Mouse (Mus musculus) hindbrain, embryonic 14.5 days (tissue): ENCODE data around the gene Pmm2. TPM values are rescaled to one million over a fixed set of nuclear protein-coding genes. Genes with fewer than 3 reads are reported as not detected.

Source experiments
- ATAC-seq: fragments of 200-750 bp; cut with Nextera tagmentation; 2 replicates; pipeline ENCODE4 v1.8.0; 2017; ENCODE audit warnings: moderate number of reproducible peaks, mild to moderate bottlenecking, moderate TSS enrichment, moderate library complexity; ENCODE audit not compliant: low FRiP score
- DNase-seq: peaks from one replicate; pipeline ENCODE4 v3.0.0-alpha.2; 2015; ENCODE audit warnings: low spot score
- H3K27ac ChIP-seq: fragments of 300-500 bp; sonication (generic); 2 replicates; pipeline ENCODE4 v1.5.1; 2014; ENCODE audit warnings: mild to moderate bottlenecking, moderate library complexity
- H3K27me3 ChIP-seq: fragments of 300-500 bp; sonication (generic); 2 replicates; pipeline ENCODE4 v1.6.1; 2014; ENCODE audit warnings: mild to moderate bottlenecking, low read length, mixed read lengths; ENCODE audit not compliant: control insufficient read depth, insufficient read depth
- H3K36me3 ChIP-seq: fragments of 300-500 bp; sonication (generic); replicated peaks from 2 replicates; pipeline ENCODE4 v1.6.1; 2014; ENCODE audit not compliant: control insufficient read depth, insufficient read depth
- H3K4me1 ChIP-seq: fragments of 300-500 bp; sonication (generic); replicated peaks from 2 replicates; pipeline ENCODE4 v1.6.1; 2014; ENCODE audit warnings: antibody characterized with exemption, low read length, mixed read lengths; ENCODE audit not compliant: control insufficient read depth, insufficient read depth
- H3K4me2 ChIP-seq: fragments of 300-500 bp; sonication (generic); replicated peaks from 2 replicates; pipeline ENCODE4 v1.6.1; 2014; ENCODE audit warnings: mild to moderate bottlenecking, moderate library complexity
- H3K4me3 ChIP-seq: fragments of 300-500 bp; sonication (generic); replicated peaks from 2 replicates; pipeline ENCODE4 v1.5.1; 2014; ENCODE audit warnings: mild to moderate bottlenecking, low read length
- H3K9ac ChIP-seq: fragments of 300-500 bp; sonication (generic); 2 replicates; pipeline ENCODE4 v1.6.1; 2014
- H3K9me3 ChIP-seq: fragments of 300-500 bp; sonication (generic); 2 replicates; pipeline ENCODE4 v1.6.1; 2016; ENCODE audit warnings: low read length; ENCODE audit not compliant: control insufficient read depth
- WGBS: fragments of 180-500 bp; shearing (Covaris S2); extraction: QIAGEN DNeasy Blood & Tissue Kit; methylation state at CpG from one replicate; pipeline ENCODE4 v1.1.7; 2014; 5-methylcytosine and 5-hydroxymethylcytosine counted together
- polyA plus RNA-seq: library from polyadenylated mRNA; unstranded; fragments of >200 nt; fragmentation: Nextera tagmentation; extraction: Ambion mirVana; gene quantifications from 2 replicates; pipeline ENCODE4 v1.2.1, GENCODE M21; 2014

Pmm2 gene
- polyA plus RNA-seq, 1 experiment from 2014 or later: 37.0 TPM

DNA sequence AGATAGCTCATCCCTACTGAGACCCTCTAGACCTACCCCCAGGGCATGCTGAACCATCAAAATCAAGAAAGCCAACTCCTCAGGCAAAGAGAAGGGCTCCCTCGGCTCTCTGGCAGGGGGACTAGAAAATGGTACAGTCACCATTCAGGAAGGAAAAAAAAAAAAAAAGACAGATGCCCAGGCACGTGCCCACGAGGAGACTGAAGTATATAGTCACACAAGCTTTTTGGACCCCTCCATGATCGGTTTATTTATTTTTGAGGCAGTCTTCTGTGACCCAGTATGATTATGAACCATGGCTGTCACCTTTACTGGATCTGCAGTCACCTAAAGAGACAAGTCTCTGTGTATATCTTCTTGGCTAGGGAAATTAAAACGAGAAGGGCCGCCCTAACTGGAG, 35.9 kb downstream of the Pmm2 start:
- H3K27ac ChIP-seq: no peak overlapping the region
- ATAC-seq (no peak), DNase-seq (no peak)
- no peaks in the 10 kb centered on the region for H3K27me3 ChIP-seq
- 70% methylated on average over 6 of the region's 6 CpGs for WGBS
- H3K9me3 ChIP-seq: no peaks in the 10 kb centered on the region
- no peak overlapping the region for H3K4me2 ChIP-seq
- no peak overlapping the region for H3K9ac ChIP-seq
- peaks cover 24% of the 10 kb centered on the region for H3K4me1 ChIP-seq
- no peaks in the 10 kb centered on the region for H3K36me3 ChIP-seq
- no peak overlapping the region for H3K4me3 ChIP-seq

DNA sequence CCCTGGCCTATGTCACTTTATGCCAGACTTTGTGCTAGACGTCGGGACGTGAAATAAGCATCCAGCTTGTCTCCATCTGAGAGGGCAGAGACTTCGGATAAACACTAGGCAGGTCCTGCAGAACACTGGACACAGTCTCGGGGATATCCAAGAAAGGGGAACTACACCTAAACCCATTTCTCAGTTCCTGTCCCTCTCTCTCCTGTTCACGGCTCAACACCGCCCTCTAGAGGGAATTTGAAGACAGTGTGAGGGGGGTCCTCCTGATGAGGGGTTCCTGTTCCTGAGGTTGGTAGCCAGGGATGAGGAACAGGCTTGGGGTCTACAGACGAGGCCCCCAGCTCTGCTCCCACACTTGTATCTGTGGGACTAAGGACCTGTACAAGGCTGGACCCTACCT, 36.7 kb downstream of the Pmm2 start:
- H3K9ac ChIP-seq: no peak overlapping the region
- peaks cover 16% of the 10 kb centered on the region for H3K4me1 ChIP-seq
- ATAC-seq (no peak), DNase-seq (peak; percentile 75)
- no peaks in the 10 kb centered on the region for H3K9me3 ChIP-seq
- no peak overlapping the region for H3K27ac ChIP-seq
- H3K27me3 ChIP-seq: no peaks in the 10 kb centered on the region
- 5% methylated on average over 8 of the region's 8 CpGs for WGBS
- H3K4me3 ChIP-seq: no peak overlapping the region
- no peaks in the 10 kb centered on the region for H3K36me3 ChIP-seq
- no peak overlapping the region for H3K4me2 ChIP-seq

DNA sequence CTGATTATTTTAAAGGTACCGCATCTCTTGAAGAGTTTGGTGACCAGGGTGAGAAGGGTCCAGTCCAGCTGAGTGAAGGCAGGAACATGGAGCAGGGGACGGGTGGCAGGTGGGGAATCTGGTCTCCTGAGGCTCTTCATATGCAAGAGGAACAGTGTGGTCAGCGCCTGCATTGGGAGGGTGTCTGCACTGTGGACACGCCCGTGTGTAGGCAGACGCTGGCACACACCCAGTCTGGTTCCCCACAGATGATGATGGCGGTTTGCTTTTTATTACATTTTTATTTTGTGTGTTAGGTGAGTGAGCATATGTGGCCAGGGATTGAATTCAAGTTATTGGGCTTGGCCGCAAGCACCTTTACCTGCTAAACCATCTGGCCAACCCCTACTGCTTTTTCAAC, 38.1 kb downstream of the Pmm2 start:
- 87% methylated on average over 8 of the region's 8 CpGs for WGBS
- DNase-seq: no peak

DNA sequence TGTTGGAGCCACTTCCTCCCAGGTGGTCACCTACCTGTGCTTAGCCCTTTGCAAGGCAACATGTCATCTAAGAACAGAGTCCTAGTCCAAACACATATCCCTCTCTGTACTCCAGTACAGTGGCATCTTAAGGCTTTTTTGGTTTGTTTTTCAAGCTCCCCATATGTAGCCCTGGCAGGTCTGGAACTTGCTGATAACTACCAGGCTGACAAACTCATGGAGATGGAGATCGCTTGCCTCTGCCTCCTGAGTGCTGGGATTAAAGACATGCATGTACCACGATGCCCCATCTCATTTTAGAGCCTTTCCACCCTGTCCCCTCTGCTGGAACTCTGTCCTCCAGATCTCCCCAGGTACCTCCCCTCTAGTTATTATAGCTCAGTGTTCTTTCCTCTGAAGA, 38.8 kb downstream of the Pmm2 start:
- H3K4me2 ChIP-seq: no peak overlapping the region
- H3K9ac ChIP-seq: no peak overlapping the region
- H3K27me3 ChIP-seq: no peaks in the 10 kb centered on the region
- DNase-seq: no peak
- no peaks in the 10 kb centered on the region for H3K36me3 ChIP-seq
- H3K27ac ChIP-seq: no peak overlapping the region
- 84% methylated on average over 2 of the region's 2 CpGs for WGBS
- ATAC-seq: no peak
- no peaks in the 10 kb centered on the region for H3K4me1 ChIP-seq
- no peaks in the 10 kb centered on the region for H3K9me3 ChIP-seq
- H3K4me3 ChIP-seq: no peak overlapping the region

More for the DNA sequence above, 38.1 kb downstream of the Pmm2 start:
- peaks cover 6% of the 10 kb centered on the region; the same call in 1 of the 2 replicates for H3K4me1 ChIP-seq
- H3K36me3 ChIP-seq: no peaks in the 10 kb centered on the region
- H3K27ac ChIP-seq: no peak overlapping the region
- no peak for ATAC-seq
- no peak overlapping the region for H3K4me3 ChIP-seq
- no peak overlapping the region for H3K4me2 ChIP-seq
- no peaks in the 10 kb centered on the region for H3K27me3 ChIP-seq
- no peaks in the 10 kb centered on the region for H3K9me3 ChIP-seq
- H3K9ac ChIP-seq: no peak overlapping the region

GRCm38 (mm10) chr16:8676800-8677199, 39.3 kb downstream of the Pmm2 start:
- ATAC-seq (no peak), DNase-seq (peak; percentile 76)
- 57% methylated on average over 4 of the region's 4 CpGs for WGBS
- no peaks in the 10 kb centered on the region for H3K9me3 ChIP-seq
- H3K27me3 ChIP-seq: no peaks in the 10 kb centered on the region
- H3K27ac ChIP-seq: no peak overlapping the region
- H3K36me3 ChIP-seq: no peaks in the 10 kb centered on the region
- no peak overlapping the region for H3K9ac ChIP-seq
- H3K4me3 ChIP-seq: no peak overlapping the region
- no peaks in the 10 kb centered on the region for H3K4me1 ChIP-seq
- no peak overlapping the region for H3K4me2 ChIP-seq

GRCm38 (mm10) chr16:8678035-8678434, 40.6 kb downstream of the Pmm2 start:
- no peaks in the 10 kb centered on the region for H3K4me1 ChIP-seq
- ATAC-seq: no peak
- H3K4me2 ChIP-seq: no peak overlapping the region
- H3K27me3 ChIP-seq: no peaks in the 10 kb centered on the region
- no peak overlapping the region for H3K4me3 ChIP-seq
- 46% methylated on average over 5 of the region's 5 CpGs for WGBS
- no peaks in the 10 kb centered on the region for H3K9me3 ChIP-seq
- H3K36me3 ChIP-seq: 0 out of 2 replicates have a peak, but pooled peaks cover 4% of the 10 kb centered on the region
- no peak overlapping the region for H3K27ac ChIP-seq
- H3K9ac ChIP-seq: no peak overlapping the region
- no peak for DNase-seq

DNA sequence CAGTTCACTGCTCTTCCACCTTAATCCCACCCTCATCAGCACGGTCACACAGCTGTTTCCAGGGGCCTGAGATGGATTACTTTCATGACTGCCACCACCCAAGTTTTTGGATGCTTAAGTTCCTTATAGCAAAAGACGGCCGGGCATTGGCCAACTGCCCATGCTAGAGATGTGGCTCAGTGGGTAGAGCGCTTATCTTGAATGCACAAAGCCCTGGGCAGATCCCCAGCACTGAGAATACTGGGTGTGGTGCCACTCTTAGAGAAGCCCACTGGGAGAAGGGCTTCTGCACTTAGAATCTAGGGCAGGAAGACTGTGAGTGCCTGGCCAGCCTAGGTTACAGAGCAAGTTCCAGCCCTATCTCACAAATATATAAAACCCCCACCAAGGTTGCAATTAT, 41.2 kb downstream of the Pmm2 start:
- no peak for ATAC-seq
- H3K36me3 ChIP-seq: 0 out of 2 replicates have a peak, but pooled peaks cover 6% of the 10 kb centered on the region
- H3K9me3 ChIP-seq: no peaks in the 10 kb centered on the region
- no peak for DNase-seq
- H3K4me2 ChIP-seq: no peak overlapping the region
- H3K4me1 ChIP-seq: no peaks in the 10 kb centered on the region
- no peak overlapping the region for H3K9ac ChIP-seq
- H3K4me3 ChIP-seq: no peak overlapping the region
- H3K27ac ChIP-seq: no peak overlapping the region
- WGBS: 89% methylated on average over 4 of the region's 4 CpGs
- H3K27me3 ChIP-seq: no peaks in the 10 kb centered on the region

- WGBS: 90% methylated on average over 3 of the region's 3 CpGs
- DNase-seq (no peak), ATAC-seq (no peak)
- H3K4me3 ChIP-seq: no peak overlapping the region
- no peaks in the 10 kb centered on the region for H3K9me3 ChIP-seq
- H3K4me2 ChIP-seq: no peak overlapping the region
- no peaks in the 10 kb centered on the region for H3K27me3 ChIP-seq
- no peak overlapping the region for H3K9ac ChIP-seq
- no peak overlapping the region for H3K27ac ChIP-seq
- no peaks in the 10 kb centered on the region for H3K4me1 ChIP-seq
- 0 out of 2 replicates have a peak, but pooled peaks cover 13% of the 10 kb centered on the region for H3K36me3 ChIP-seq
Measured at GRCm38 (mm10) chr16:8679780-8680179, 42.3 kb downstream of the Pmm2 start.

DNA sequence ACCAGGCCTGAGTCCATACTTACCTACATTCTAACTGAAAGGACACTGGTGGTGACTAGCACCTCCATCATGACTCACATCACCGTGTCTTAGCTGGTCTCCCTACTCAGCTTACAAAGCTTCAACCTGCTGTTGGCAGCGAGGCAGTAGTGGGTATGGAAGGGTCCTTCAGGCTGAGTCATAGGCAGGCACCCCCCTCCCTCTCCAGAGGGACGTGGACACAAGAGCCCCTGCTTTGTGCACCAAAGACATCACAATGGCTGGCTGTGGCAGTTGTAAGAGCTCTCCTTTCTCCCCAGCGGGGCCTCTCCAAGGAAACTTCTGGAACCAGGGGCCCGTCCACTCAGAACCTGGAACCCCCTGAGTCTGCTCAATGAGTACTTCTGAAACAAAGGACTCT, 43.0 kb downstream of the Pmm2 start, which contains the start of gene Gm5767:
TSS of gene Gm5767 (plus strand) at position 301 of the 400 bp plus-strand sequence.
- 84% methylated on average over 5 of the region's 5 CpGs for whole genome bisulfite sequencing
- no peak for ATAC-seq
- H3K9ac ChIP-seq: no peak within 1 kb of the TSS
- no peaks in the 10 kb centered on the region for H3K27me3 ChIP-seq
- no peak within 1 kb of the TSS for H3K4me3 ChIP-seq
- DNase-seq: no peak
- H3K4me2 ChIP-seq: no peak within 1 kb of the TSS
- 0 out of 2 replicates have a peak, but pooled peaks cover 13% of the 10 kb centered on the region for H3K36me3 ChIP-seq
- H3K4me1 ChIP-seq: no peaks in the 10 kb centered on the region
- no peaks in the 10 kb centered on the region for H3K9me3 ChIP-seq
- no peak within 1 kb of the TSS for H3K27ac ChIP-seq

- WGBS: 82% methylated on average over 4 of the region's 4 CpGs
Measured at GRCm38 (mm10) chr16:8685087-8685486, 47.6 kb downstream of the Pmm2 start.

More at GRCm38 (mm10) chr16:8685087-8685486, 47.6 kb downstream of the Pmm2 start:
- peaks cover 46% of the 10 kb centered on the region for H3K36me3 ChIP-seq
- H3K27ac ChIP-seq: no peak overlapping the region
- DNase-seq (no peak), ATAC-seq (no peak)
- no peaks in the 10 kb centered on the region for H3K9me3 ChIP-seq
- H3K27me3 ChIP-seq: no peaks in the 10 kb centered on the region
- no peak overlapping the region for H3K4me3 ChIP-seq
- H3K4me1 ChIP-seq: no peaks in the 10 kb centered on the region
- no peak overlapping the region for H3K4me2 ChIP-seq
- H3K9ac ChIP-seq: no peak overlapping the region
